8 mouse cellular contexts compared by ENCODE assay signal in the genomic region with DNA sequence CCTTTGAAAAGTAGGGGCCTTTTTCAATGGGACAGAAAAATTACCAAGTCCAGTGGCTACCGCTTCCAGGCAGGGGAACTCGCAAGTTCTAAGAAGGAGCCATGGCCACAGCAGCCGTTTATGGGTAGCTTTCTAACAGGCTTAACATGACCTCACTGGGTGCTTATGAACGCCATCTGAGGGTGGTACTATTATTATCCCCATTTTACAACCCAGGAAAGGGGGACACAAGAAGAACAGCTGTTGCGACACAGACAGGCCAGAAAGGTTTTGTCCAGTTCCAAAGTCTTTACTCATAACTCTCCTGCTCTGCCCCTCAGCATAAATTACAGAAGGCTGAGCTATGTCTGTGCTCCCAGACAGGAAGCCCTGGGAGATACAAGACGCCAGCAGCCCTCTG. TPM values are rescaled to one million over a fixed set of nuclear protein-coding genes. Genes with fewer than 3 reads are reported as not detected.
DNase-seq lines count a peak whose midpoint lies in the region; ATAC-seq and TF ChIP-seq lines count a peak whose summit lies in the region.

No protein-coding gene starts in this region.

- H3K36me3 ChIP-seq in spleen, adult 2 months (ENCODE audit: control insufficient read depth, insufficient read depth, low read length), result no peaks in the 10 kb centered on the region
- no peaks in the 10 kb centered on the region for H3K36me3 ChIP-seq in limb, embryonic 15.5 days
- no peaks in the 10 kb centered on the region for H3K36me3 ChIP-seq in stomach, embryonic 16.5 days (ENCODE audit: control insufficient read depth, insufficient read depth, low read length)

- peak overlapping the region; percentile 75 for H3K4me3 ChIP-seq in gastrocnemius, adult 2 months
- peak overlapping the region; percentile 47; the same call in 1 of the 2 replicates for H3K4me3 ChIP-seq in spleen, adult 2 months (ENCODE audit: extremely low read depth, insufficient read depth, insufficient read length)
- H3K4me3 ChIP-seq in limb, embryonic 15.5 days, result peak overlapping the region; percentile 53
- peak overlapping the region; percentile 60 for H3K4me3 ChIP-seq in stomach, embryonic 16.5 days (replicated peaks; ENCODE audit: low read length)

- intact Hi-C loops in gastrocnemius, adult 2 months (cut with DNase I), result no loop called here

- TF ChIP-seq POLR2A in spleen, adult 2 months (IDR thresholded peaks at IDR 0.05; ENCODE audit: low read depth, low read length), result no peak

- DNase-seq in gastrocnemius, adult 2 months, result no peak
- DNase-seq in gastrocnemius, postnatal 10 days, result no peak
- DNase-seq in spleen, adult 2 months (ENCODE audit: low read depth in 1 of 2, low spot score in 2 of 2), result no peak
- DNase-seq in spleen, postnatal 4 days (ENCODE audit: low spot score in 2 of 2), result no peak
- no peak for DNase-seq in cerebellum, adult 9-11 months
- no peak for DNase-seq in adipocyte (ENCODE audit: low spot score)

- TF ChIP-seq CTCF in gastrocnemius, adult 2 months (IDR thresholded peaks at IDR 0.05), result no peak
- TF ChIP-seq CTCF in spleen, adult 2 months (IDR thresholded peaks at IDR 0.05; ENCODE audit: extremely low read depth, insufficient read depth, insufficient read length, insufficient replicate concordance), result no peak

- no peak overlapping the region for H3K9ac ChIP-seq in limb, embryonic 15.5 days
- H3K9ac ChIP-seq in stomach, embryonic 16.5 days (ENCODE audit: low read length), result peak overlapping the region; percentile 69; the same call in 1 of the 2 replicates

- no peaks in the 10 kb centered on the region for H3K9me3 ChIP-seq in limb, embryonic 15.5 days
- no peaks in the 10 kb centered on the region for H3K9me3 ChIP-seq in stomach, embryonic 16.5 days (replicated peaks; ENCODE audit: control insufficient read depth, low read length)

- peaks cover 9% of the 10 kb centered on the region; the same call in 1 of the 2 replicates for H3K4me1 ChIP-seq in spleen, adult 2 months (ENCODE audit: control insufficient read depth, insufficient read depth, insufficient read length)
- H3K4me1 ChIP-seq in limb, embryonic 15.5 days, result peaks cover 43% of the 10 kb centered on the region
- H3K4me1 ChIP-seq in stomach, embryonic 16.5 days (ENCODE audit: control insufficient read depth, insufficient read depth, low read length), result peaks cover 9% of the 10 kb centered on the region; the same call in 1 of the 2 replicates

- H3K4me2 ChIP-seq in limb, embryonic 15.5 days, result peak overlapping the region; percentile 99
- peak overlapping the region; percentile 97 for H3K4me2 ChIP-seq in stomach, embryonic 16.5 days (ENCODE audit: low read depth, low read length)

- ATAC-seq in limb, embryonic 15.5 days (ENCODE audit: insufficient number of reproducible peaks, low FRiP score, low TSS enrichment, low read depth), result no peak
- no peak for ATAC-seq in stomach, embryonic 16.5 days (ENCODE audit: insufficient read depth, low FRiP score)

- H3K27me3 ChIP-seq in spleen, adult 2 months (ENCODE audit: control insufficient read depth, insufficient read depth, low read length), result peaks cover 8% of the 10 kb centered on the region; the same call in 1 of the 2 replicates
- peaks cover 6% of the 10 kb centered on the region; the same call in 1 of the 2 replicates for H3K27me3 ChIP-seq in limb, embryonic 15.5 days
- peaks cover 8% of the 10 kb centered on the region; the same call in 1 of the 2 replicates for H3K27me3 ChIP-seq in stomach, embryonic 16.5 days (ENCODE audit: control insufficient read depth, insufficient read depth, low read length)

- H3K27ac ChIP-seq in gastrocnemius, adult 2 months, result no peak overlapping the region
- H3K27ac ChIP-seq in spleen, adult 2 months (ENCODE audit: insufficient read depth, low read length), result no peak overlapping the region
- no peak overlapping the region for H3K27ac ChIP-seq in limb, embryonic 15.5 days
- H3K27ac ChIP-seq in stomach, embryonic 16.5 days (ENCODE audit: low read length), result no peak overlapping the region

- WGBS in spleen, adult 2 months, result 65% methylated on average over 6 of the region's 6 CpGs
- 36% methylated on average over 6 of the region's 6 CpGs for WGBS in limb, embryonic 15.5 days
- WGBS in stomach, embryonic 16.5 days, result 47% methylated on average over 6 of the region's 6 CpGs

RNA-seq across cellular contexts. Expression of a gene that starts 0.6 kb away (rescaled TPM):
- under 1 TPM in 1 of 2 experiments, not detected in 1; 0.10 TPM for total RNA-seq in gastrocnemius, adult 2 months (2021)
- 1 to 10 TPM in 1 of 2 experiments, under 1 TPM in 1; 0.36 to 1.2 TPM for total RNA-seq in gastrocnemius, postnatal 10 days (2021)
- polyA plus RNA-seq in spleen, adult 2 months (2012; rRNA removed), result 0.82 and 1.3 TPM in 2 replicates
- 16.0 and 18.3 TPM in 2 replicates for polyA plus RNA-seq in limb, embryonic 15.5 days (2015; fragmentation: Nextera tagmentation; extraction: Ambion mirVana)
- 5.8 and 8.4 TPM in 2 replicates for polyA plus RNA-seq in stomach, embryonic 16.5 days (2015; fragmentation: Nextera tagmentation; extraction: Ambion mirVana)

RNA-seq across cellular contexts. Expression of a gene that starts 33.9 kb away (rescaled TPM):
- under 1 TPM; 0.13 to 0.42 TPM for total RNA-seq in gastrocnemius, adult 2 months (2021)
- 1 to 10 TPM; 4.4 to 5.8 TPM for total RNA-seq in gastrocnemius, postnatal 10 days (2021)
- 7.3 and 7.6 TPM in 2 replicates for polyA plus RNA-seq in spleen, adult 2 months (2012; rRNA removed)
- 25.2 and 29.5 TPM in 2 replicates for polyA plus RNA-seq in limb, embryonic 15.5 days (2015; fragmentation: Nextera tagmentation; extraction: Ambion mirVana)
- 13.0 and 13.8 TPM in 2 replicates for polyA plus RNA-seq in stomach, embryonic 16.5 days (2015; fragmentation: Nextera tagmentation; extraction: Ambion mirVana)

RNA-seq across cellular contexts. Expression of a gene that starts 54.8 kb away (rescaled TPM):
- total RNA-seq in gastrocnemius, adult 2 months (2021), result 1 to 10 TPM; 6.0 to 7.2 TPM
- total RNA-seq in gastrocnemius, postnatal 10 days (2021), result 10 to 100 TPM in 1 of 2 experiments, 1 to 10 TPM in 1; 9.1 to 11.0 TPM
- polyA plus RNA-seq in spleen, adult 2 months (2012; rRNA removed), result 5.0 and 6.5 TPM in 2 replicates
- polyA plus RNA-seq in limb, embryonic 15.5 days (2015; fragmentation: Nextera tagmentation; extraction: Ambion mirVana), result 20.9 and 21.3 TPM in 2 replicates
- 20.1 and 21.2 TPM in 2 replicates for polyA plus RNA-seq in stomach, embryonic 16.5 days (2015; fragmentation: Nextera tagmentation; extraction: Ambion mirVana)
